Mouse (Mus musculus): Measurements from ENCODE around the gene Edn3.

Gene Edn3

GRCm38 (mm10) chr2:174802453-174802852 is 42.0 kb downstream of the Edn3 start:
- 79% methylated on average over 6 of the region's 6 CpGs for WGBS

- WGBS = 94% methylated on average over 1 of the region's 1 CpGs
Observed at GRCm38 (mm10) chr2:174803661-174804060, 43.2 kb downstream of the Edn3 start.

- 78% methylated on average over 2 of the region's 2 CpGs for WGBS
Observed at GRCm38 (mm10) chr2:174807900-174808299, 47.5 kb downstream of the Edn3 start.

- WGBS = 87% methylated on average over 4 of the region's 4 CpGs
Observed at GRCm38 (mm10) chr2:174809296-174809695, 48.9 kb downstream of the Edn3 start.

- 86% methylated on average over 11 of the region's 11 CpGs for WGBS
Observed at GRCm38 (mm10) chr2:174813306-174813705, 52.9 kb downstream of the Edn3 start.

- 82% methylated on average over 2 of the region's 2 CpGs for WGBS
Observed at GRCm38 (mm10) chr2:174816163-174816562, 55.7 kb downstream of the Edn3 start.

- 78% methylated on average over 3 of the region's 3 CpGs for WGBS
Observed at GRCm38 (mm10) chr2:174820286-174820685, 59.9 kb downstream of the Edn3 start.

GRCm38 (mm10) chr2:174827829-174828228 is 67.4 kb downstream of the Edn3 start:
- 92% methylated on average over 4 of the region's 4 CpGs for WGBS

GRCm38 (mm10) chr2:174833608-174834007 is 73.2 kb downstream of the Edn3 start:
- 89% methylated on average over 5 of the region's 5 CpGs for WGBS

All from cerebral cortex, adult 2 months (tissue).